Mouse (Mus musculus) testis, adult 2 months (tissue): ENCODE results near the gene St6galnac5.

Experiments
- CTCF ChIP-seq: fragments of 200-500 bp; IDR thresholded peaks from 2 replicates; pipeline ENCODE4 v1.5.1; 2012; ENCODE audit warnings: low read depth, mild to moderate bottlenecking, inconsistent platforms, low read length, moderate library complexity; ENCODE audit not compliant: control insufficient read depth, insufficient read depth, insufficient replicate concordance
- POLR2A ChIP-seq: fragments of 200-500 bp; IDR thresholded peaks from 2 replicates; pipeline ENCODE4 v1.6.1; 2012; ENCODE audit warnings: low read depth, mild to moderate bottlenecking, inconsistent platforms, low read length, moderate library complexity; ENCODE audit not compliant: control insufficient read depth

DNA sequence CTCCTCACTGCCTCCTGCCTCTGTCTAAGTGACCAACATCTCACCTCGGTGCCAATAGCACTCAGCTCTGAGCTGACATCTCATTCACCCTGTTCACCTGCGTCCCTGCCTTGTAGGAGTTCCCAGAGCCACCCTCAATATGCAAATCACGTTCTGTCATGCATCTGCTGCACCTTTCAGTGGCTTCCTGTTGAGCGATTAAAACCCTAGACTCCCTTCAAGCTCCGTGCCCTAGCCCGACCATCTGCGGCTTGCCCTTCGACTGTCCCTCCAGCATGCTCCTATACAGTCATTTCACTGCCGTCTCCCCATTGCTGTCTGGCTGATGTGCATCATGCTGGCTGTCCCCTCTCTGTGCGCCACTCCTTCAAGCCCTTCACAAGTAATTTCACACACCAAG, 126.0 kb downstream of the St6galnac5 start:
- no peak for TF ChIP-seq CTCF
- no peak for TF ChIP-seq POLR2A
